Comparison of ENCODE assay signal across 18 mouse cellular contexts in genomic region chr3:68595316-68595925, GRCm38 (mm10).
DNase-seq lines count a peak whose midpoint lies in the region; ATAC-seq and TF ChIP-seq lines count a peak whose summit lies in the region.
"Had no signal": no experiment of that assay in that cellular context is flagged by ENCODE, and none has a peak within 500 bp of the region (broad histone marks: within the 10 kb centered on the region; RNA-seq: fewer than 3 reads in every experiment).

No protein-coding gene starts in this region.

- no peak for TF ChIP-seq CTCF in intestine, postnatal 0 days (IDR thresholded peaks at IDR 0.05; ENCODE audit: low read depth)

- DNase-seq in forebrain, embryonic 10.5 days (ENCODE audit: extremely low spot score, low spot score) = no peak
- no peak for DNase-seq in lung, postnatal 36 days
- DNase-seq in urinary bladder, adult 2 months (ENCODE audit: low spot score) = no peak
- DNase-seq: cerebellum, adult 18-20 months; gastrocnemius, postnatal 36 days; heart, postnatal 4 days; kidney, adult 9 months; layer of hippocampus, adult 9-11 months; thymus, postnatal 25 days had no signal

- 63% methylated on average over 10 of the region's 10 CpGs for WGBS in forebrain, embryonic 13.5 days
- WGBS in forebrain, embryonic 10.5 days = 90% methylated on average over 10 of the region's 10 CpGs
- WGBS in intestine, embryonic 16.5 days = 48% methylated on average over 10 of the region's 10 CpGs
- 43% methylated on average over 10 of the region's 10 CpGs for WGBS in intestine, postnatal 0 days
- WGBS in lung, embryonic 16.5 days = 53% methylated on average over 10 of the region's 10 CpGs
- WGBS in midbrain, embryonic 13.5 days = 70% methylated on average over 10 of the region's 10 CpGs

- H3K27ac ChIP-seq in forebrain, embryonic 13.5 days = no peak overlapping the region
- H3K27ac ChIP-seq in forebrain, embryonic 10.5 days = no peak overlapping the region
- no peak overlapping the region for H3K27ac ChIP-seq in intestine, embryonic 16.5 days (ENCODE audit: low read length)
- no peak overlapping the region for H3K27ac ChIP-seq in intestine, postnatal 0 days (ENCODE audit: low read depth, low read length)
- no peak overlapping the region for H3K27ac ChIP-seq in lung, embryonic 16.5 days (ENCODE audit: low read length)
- H3K27ac ChIP-seq in midbrain, embryonic 13.5 days = no peak overlapping the region; the same call in 1 of the 2 replicates
- H3K27ac ChIP-seq: embryonic facial prominence, embryonic 15.5 days; heart, embryonic 13.5 days had no signal

- no peaks in the 10 kb centered on the region for H3K27me3 ChIP-seq in forebrain, embryonic 13.5 days
- no peaks in the 10 kb centered on the region for H3K27me3 ChIP-seq in forebrain, embryonic 10.5 days (ENCODE audit: poor library complexity, severe bottlenecking)
- no peaks in the 10 kb centered on the region for H3K27me3 ChIP-seq in intestine, embryonic 16.5 days (replicated peaks; ENCODE audit: control insufficient read depth, insufficient read depth, low read length)
- no peaks in the 10 kb centered on the region for H3K27me3 ChIP-seq in intestine, postnatal 0 days (replicated peaks; ENCODE audit: control insufficient read depth, insufficient read depth, low read length)
- no peaks in the 10 kb centered on the region for H3K27me3 ChIP-seq in lung, embryonic 16.5 days (ENCODE audit: control insufficient read depth, insufficient read depth, low read depth, low read length)
- no peaks in the 10 kb centered on the region for H3K27me3 ChIP-seq in midbrain, embryonic 13.5 days
- H3K27me3 ChIP-seq: CH12.LX; embryonic facial prominence, embryonic 15.5 days; heart, embryonic 13.5 days had no signal

- H3K4me1 ChIP-seq in forebrain, embryonic 13.5 days = peaks cover 25% of the 10 kb centered on the region
- H3K4me1 ChIP-seq in forebrain, embryonic 10.5 days = peaks cover 26% of the 10 kb centered on the region
- peaks cover 11% of the 10 kb centered on the region for H3K4me1 ChIP-seq in intestine, embryonic 16.5 days (ENCODE audit: control insufficient read depth, insufficient read depth, low read length)
- peaks cover 3% of the 10 kb centered on the region; the same call in 1 of the 2 replicates for H3K4me1 ChIP-seq in intestine, postnatal 0 days (replicated peaks; ENCODE audit: control insufficient read depth, insufficient read depth, low read length)
- H3K4me1 ChIP-seq in lung, embryonic 16.5 days (replicated peaks; ENCODE audit: control insufficient read depth, insufficient read depth, low read length) = peaks cover 2% of the 10 kb centered on the region; the same call in 1 of the 2 replicates
- H3K4me1 ChIP-seq in midbrain, embryonic 13.5 days (replicated peaks) = peaks cover 31% of the 10 kb centered on the region

- H3K9ac ChIP-seq in forebrain, embryonic 13.5 days = no peak overlapping the region
- no peak overlapping the region for H3K9ac ChIP-seq in intestine, embryonic 16.5 days (ENCODE audit: low read depth, low read length)
- H3K9ac ChIP-seq in intestine, postnatal 0 days (ENCODE audit: low read depth, low read length) = no peak overlapping the region
- no peak overlapping the region for H3K9ac ChIP-seq in lung, embryonic 16.5 days (ENCODE audit: low read length)
- H3K9ac ChIP-seq in midbrain, embryonic 13.5 days (replicated peaks) = no peak overlapping the region
- H3K9ac ChIP-seq: embryonic facial prominence, embryonic 15.5 days; heart, embryonic 13.5 days had no signal

- H3K9me3 ChIP-seq in forebrain, embryonic 13.5 days (replicated peaks) = no peaks in the 10 kb centered on the region; the same call in 1 of the 2 replicates
- no peaks in the 10 kb centered on the region for H3K9me3 ChIP-seq in forebrain, embryonic 10.5 days
- no peaks in the 10 kb centered on the region for H3K9me3 ChIP-seq in intestine, embryonic 16.5 days (ENCODE audit: control insufficient read depth, low read length)
- H3K9me3 ChIP-seq in intestine, postnatal 0 days (ENCODE audit: control insufficient read depth) = no peaks in the 10 kb centered on the region
- H3K9me3 ChIP-seq in lung, embryonic 16.5 days (ENCODE audit: control insufficient read depth, low read length) = no peaks in the 10 kb centered on the region
- H3K9me3 ChIP-seq in midbrain, embryonic 13.5 days = no peaks in the 10 kb centered on the region
- H3K9me3 ChIP-seq: embryonic facial prominence, embryonic 15.5 days; heart, embryonic 13.5 days had no signal

- ATAC-seq in forebrain, embryonic 13.5 days = peak; percentile 60
- 0 out of 2 replicates have a peak, but pooled peaks have one; percentile 39 for ATAC-seq in intestine, embryonic 16.5 days
- no peak for ATAC-seq in intestine, postnatal 0 days
- ATAC-seq in lung, embryonic 16.5 days (ENCODE audit: low read depth) = 0 out of 2 replicates have a peak, but pooled peaks have one; percentile 13
- no peak for ATAC-seq in midbrain, embryonic 13.5 days
- ATAC-seq: midbrain, embryonic 16.5 days had no signal

- no peak overlapping the region for H3K4me2 ChIP-seq in forebrain, embryonic 13.5 days
- no peak overlapping the region for H3K4me2 ChIP-seq in intestine, embryonic 16.5 days (ENCODE audit: low read depth, low read length)
- H3K4me2 ChIP-seq in intestine, postnatal 0 days (replicated peaks; ENCODE audit: low read depth) = no peak overlapping the region
- H3K4me2 ChIP-seq in lung, embryonic 16.5 days (ENCODE audit: low read depth, low read length) = no peak overlapping the region
- H3K4me2 ChIP-seq in midbrain, embryonic 13.5 days (replicated peaks) = no peak overlapping the region
- H3K4me2 ChIP-seq: embryonic facial prominence, embryonic 15.5 days; heart, embryonic 13.5 days had no signal

- peaks cover 7% of the 10 kb centered on the region for H3K36me3 ChIP-seq in forebrain, embryonic 13.5 days (ENCODE audit: poor library complexity, severe bottlenecking)
- no peaks in the 10 kb centered on the region; the same call in 1 of the 2 replicates for H3K36me3 ChIP-seq in forebrain, embryonic 10.5 days (replicated peaks)
- no peaks in the 10 kb centered on the region for H3K36me3 ChIP-seq in intestine, embryonic 16.5 days (ENCODE audit: control insufficient read depth, insufficient read depth, low read length)
- no peaks in the 10 kb centered on the region for H3K36me3 ChIP-seq in intestine, postnatal 0 days (ENCODE audit: control insufficient read depth, insufficient read depth)
- no peaks in the 10 kb centered on the region for H3K36me3 ChIP-seq in lung, embryonic 16.5 days (ENCODE audit: control insufficient read depth, insufficient read depth, low read length)
- peaks cover 9% of the 10 kb centered on the region; the same call in 1 of the 2 replicates for H3K36me3 ChIP-seq in midbrain, embryonic 13.5 days
- H3K36me3 ChIP-seq: embryonic facial prominence, embryonic 15.5 days had no signal

- H3K4me3 ChIP-seq in forebrain, embryonic 13.5 days = no peak overlapping the region
- H3K4me3 ChIP-seq in forebrain, embryonic 10.5 days = no peak overlapping the region
- H3K4me3 ChIP-seq in intestine, embryonic 16.5 days (ENCODE audit: low read length) = no peak overlapping the region
- no peak overlapping the region for H3K4me3 ChIP-seq in intestine, postnatal 0 days (ENCODE audit: low read depth, low read length)
- no peak overlapping the region for H3K4me3 ChIP-seq in lung, embryonic 16.5 days (ENCODE audit: low read length)
- H3K4me3 ChIP-seq in midbrain, embryonic 13.5 days (replicated peaks) = no peak overlapping the region
- H3K4me3 ChIP-seq: embryonic facial prominence, embryonic 15.5 days; heart, embryonic 13.5 days had no signal

Comparison
In these comparisons a context has a peak if more than half of its experiments do, and no peak if none do; other contexts are left out.
1. ATAC-seq: peak in forebrain, embryonic 13.5 days (single experiment), intestine, embryonic 16.5 days (single experiment) and lung, embryonic 16.5 days (single experiment); none in intestine, postnatal 0 days (single experiment) and midbrain, embryonic 13.5 days (single experiment).